Mouse (Mus musculus) gonadal fat pad, adult 2 months (tissue): Measurements from ENCODE around the gene Tas2r114. TPM values are rescaled to one million over a fixed set of nuclear protein-coding genes. Genes with fewer than 3 reads are reported as not detected.

Experiments
- DNase-seq: peaks from one replicate; pipeline ENCODE4 v3.0.0-alpha.2; 2012; ENCODE audit warnings: low read depth
- polyA plus RNA-seq: library from polyadenylated mRNA; depleted of rRNA; stranded (reverse); fragments of >200 nt; gene quantifications from 2 replicates; pipeline ENCODE4 v1.2.3, GENCODE M21; 2012; rRNA removed

The Tas2r114 gene
- not detected in 2 replicates for polyA plus RNA-seq

GRCm38 (mm10) chr6:131689963-131690362 lies at the start of gene Tas2r114:
Gene Tas2r114 (minus strand): TSS chr6:131690063.
- DNase-seq: no peak

DNA sequence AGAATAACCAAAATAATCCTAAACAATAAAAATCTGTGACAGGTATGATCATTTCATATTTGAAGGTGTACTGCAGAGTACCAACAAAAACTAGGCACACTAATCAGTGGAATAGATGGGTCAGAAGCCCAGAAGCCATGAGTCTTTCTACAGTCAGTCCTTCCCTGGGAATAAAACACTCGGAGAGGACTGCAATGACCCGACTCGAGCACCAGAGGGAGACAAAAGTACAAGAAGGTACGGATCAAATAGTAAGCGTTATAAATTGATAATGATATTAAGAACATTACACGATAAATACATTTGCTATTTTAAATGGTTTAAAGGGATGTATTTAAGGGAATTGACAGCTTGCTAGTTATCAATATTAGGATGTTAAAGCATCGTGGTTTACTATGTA lies 22.9 kb upstream of the Tas2r114 start:
- no peak for DNase-seq

DNA sequence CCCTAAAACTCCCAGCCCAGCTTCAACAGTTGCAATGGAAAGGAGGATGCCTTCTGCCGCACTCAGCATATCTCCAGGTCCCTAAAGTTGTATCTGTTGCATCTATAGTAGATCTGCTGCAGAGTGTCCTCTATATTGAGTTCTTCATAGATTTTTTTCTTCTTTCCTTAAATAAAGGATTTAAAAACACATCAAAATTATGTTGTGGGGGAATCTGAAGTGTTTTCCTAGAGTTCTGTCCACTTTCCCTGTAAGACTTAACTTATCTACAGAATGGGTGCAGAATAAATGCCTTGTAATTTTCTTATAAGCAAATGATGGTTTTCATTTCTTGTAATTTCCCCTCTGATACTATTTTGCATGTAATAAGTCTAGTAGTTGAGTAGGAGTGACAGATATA lies 2.5 kb downstream of the Tas2r114 start, which contains the start of gene Tas2r105:
Gene Tas2r105, minus strand, starts transcription at position 101 of the 400 bp plus-strand sequence.
- no peak for DNase-seq

GRCm38 (mm10) chr6:131685644-131686043 lies 4.2 kb downstream of the Tas2r114 start, which contains the start of gene Tas2r104:
Gene Tas2r104 (minus strand): TSS chr6:131685744.
- DNase-seq: no peak

DNA sequence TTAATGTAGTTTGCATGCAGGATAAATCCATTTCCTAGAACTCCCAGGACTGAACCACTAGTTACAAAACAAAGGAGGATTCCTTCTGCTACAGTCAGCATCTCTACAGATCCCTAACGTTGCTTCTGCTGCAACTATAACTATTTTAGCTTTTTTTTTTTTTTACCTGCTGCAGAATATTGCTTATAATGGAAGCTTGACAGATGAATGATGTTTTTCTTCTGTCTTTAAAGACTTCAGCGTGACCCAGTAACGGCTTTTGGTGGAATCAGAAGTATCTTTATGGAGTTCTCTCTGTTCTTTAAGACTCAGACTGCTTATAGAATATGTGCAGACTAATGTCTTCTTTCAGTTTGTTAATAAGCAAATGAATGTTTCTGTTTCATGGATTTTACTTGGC lies 11.1 kb downstream of the Tas2r114 start, which contains the start of gene Tas2r106:
Gene Tas2r106, minus strand, starts transcription at position 101 of the 400 bp plus-strand sequence.
- no peak for DNase-seq

- DNase-seq: no peak
Measured at GRCm38 (mm10) chr6:131660049-131660448, 29.8 kb downstream of the Tas2r114 start, which contains the start of gene Tas2r107. Gene Tas2r107 (minus strand): TSS chr6:131660149.

Other genes with a start within 250 kb of the Tas2r114 start
- not detected in 2 replicates for gene 5430401F13Rik, start 203.7 kb downstream of the Tas2r114 start, polyA plus RNA-seq
- not detected in 2 replicates for gene Gm6619, start 203.7 kb downstream of the Tas2r114 start, polyA plus RNA-seq
- gene Tas2r130, start 59.2 kb downstream of the Tas2r114 start, polyA plus RNA-seq: not detected in 2 replicates
- gene Tas2r107, start 29.9 kb downstream of the Tas2r114 start, polyA plus RNA-seq: not detected in 2 replicates
- not detected in 2 replicates for gene Tas2r106, start 11.2 kb downstream of the Tas2r114 start, polyA plus RNA-seq
- not detected in 2 replicates for gene Tas2r104, start 4.3 kb downstream of the Tas2r114 start, polyA plus RNA-seq
- not detected in 2 replicates for gene Tas2r105, start 2.6 kb downstream of the Tas2r114 start, polyA plus RNA-seq